Mouse (Mus musculus) megakaryocyte, embryonic 14.5 days (primary cell): ENCODE results near the gene Ift27. TPM values are rescaled to one million over a fixed set of nuclear protein-coding genes. Genes with fewer than 3 reads are reported as not detected.

Experiments
- H3K27me3 ChIP-seq: replicated peaks from 2 replicates; pipeline ENCODE3; 2012; ENCODE audit warnings: inconsistent platforms
- H3K36me3 ChIP-seq: replicated peaks from 2 replicates; pipeline ENCODE3; 2012; ENCODE audit warnings: low read length, inconsistent platforms, mixed read lengths
- H3K4me1 ChIP-seq: 2 replicates; pipeline ENCODE4 v1.6.1; 2012; ENCODE audit warnings: inconsistent platforms
- H3K4me3 ChIP-seq: replicated peaks from 2 replicates; pipeline ENCODE3; 2012; ENCODE audit warnings: moderate library complexity, mild to moderate bottlenecking, inconsistent platforms
- H3K9me3 ChIP-seq: 2 replicates; pipeline ENCODE4 v1.6.1; 2012; ENCODE audit warnings: inconsistent platforms
- FLI1 ChIP-seq: IDR thresholded peaks from 2 replicates; pipeline ENCODE4 v1.6.1; 2012; ENCODE audit warnings: low read length, inconsistent platforms, mixed read lengths
- GATA1 ChIP-seq: IDR thresholded peaks from 3 replicates; pipeline ENCODE4 v1.6.1; 2012; ENCODE audit warnings: mixed read lengths, low read length, inconsistent platforms, borderline replicate concordance
- polyA plus RNA-seq: library from polyadenylated mRNA; stranded (reverse); fragments of >175 nt; gene quantifications from 2 replicates; pipeline ENCODE4 v1.2.3, GENCODE M21; 2012; ENCODE audit warnings: low replicate concordance; ENCODE audit not compliant: insufficient read depth

The Ift27 gene
- polyA plus RNA-seq, 1 experiment, result 132 TPM

GRCm38 (mm10) chr15:78116936-78117335 is 57.0 kb downstream of the Ift27 start:
- no peak for TF ChIP-seq GATA1
- no peak for TF ChIP-seq FLI1
- Histone ChIP-seq H3K4me1 (peaks cover 8% of the 10 kb centered on the region; the same call in 1 of the 2 replicates), H3K4me3 (no peak overlapping the region), H3K27me3 (peaks cover 23% of the 10 kb centered on the region), H3K36me3 (no peaks in the 10 kb centered on the region), H3K9me3 (no peaks in the 10 kb centered on the region)

- Histone ChIP-seq H3K36me3 (no peaks in the 10 kb centered on the region), H3K4me1 (peaks cover 8% of the 10 kb centered on the region; the same call in 1 of the 2 replicates), H3K27me3 (peaks cover 23% of the 10 kb centered on the region), H3K4me3 (no peak overlapping the region), H3K9me3 (no peaks in the 10 kb centered on the region)
- TF ChIP-seq GATA1 (no peak), FLI1 (no peak)
These were observed 57.7 kb downstream of the Ift27 start for GRCm38 (mm10) chr15:78116244-78116643.

Other genes starting within 250 kb of the Ift27 start
- 186 and 405 TPM in 2 replicates for gene Txn2, start 245.1 kb downstream of the Ift27 start, polyA plus RNA-seq
- gene Foxred2, start 217.4 kb downstream of the Ift27 start, polyA plus RNA-seq, result 0.66 TPM in 1 of 2 replicates, not detected in the other
- 15.2 and 40.0 TPM in 2 replicates for gene Eif3d, start 203.3 kb downstream of the Ift27 start, polyA plus RNA-seq
- gene Cacng2, start 54.1 kb downstream of the Ift27 start, polyA plus RNA-seq, result not detected in 2 replicates
- gene Pvalb, start 32.3 kb upstream of the Ift27 start, polyA plus RNA-seq, result not detected in 2 replicates
- 31.4 and 83.6 TPM in 2 replicates for gene Ncf4, start 70.7 kb upstream of the Ift27 start, polyA plus RNA-seq
- gene Csf2rb2, start 131.6 kb upstream of the Ift27 start, polyA plus RNA-seq, result 47.0 and 75.8 TPM in 2 replicates
- 80.6 and 123 TPM in 2 replicates for gene Csf2rb, start 151.6 kb upstream of the Ift27 start, polyA plus RNA-seq
- not detected in 2 replicates for gene Tex33, start 221.8 kb upstream of the Ift27 start, polyA plus RNA-seq
- 1.6 and 6.3 TPM in 2 replicates for gene Tst, start 231.8 kb upstream of the Ift27 start, polyA plus RNA-seq
- gene Mpst, start 232.3 kb upstream of the Ift27 start, polyA plus RNA-seq, result 68.5 and 128 TPM in 2 replicates